Mouse (Mus musculus) 3T3-L1 (cell line): Measurements from ENCODE around the gene Hnrnpa1.
A peak's percentile ranks its signal among the peaks of the same experiment; 100 is the strongest.
"Not testable (repeated sequence)": the region's sequence is repeated elsewhere in the genome, so short reads cannot be mapped to it uniquely, and the experiment has no call there.

ENCODE experiments used
- DNase-seq: peaks from one replicate; pipeline ENCODE4 v3.0.0-alpha.2; 2015; ENCODE audit warnings: low read depth, low spot score

Gene Hnrnpa1

GRCm38 (mm10) chr15:103272419-103273279 lies 32.4 kb downstream of the Hnrnpa1 start, which contains the start of gene Copz1:
Gene Copz1 (plus strand): TSS chr15:103272714.
- peak; percentile 100 for DNase-seq

GRCm38 (mm10) chr15:103275943-103276342 lies 35.7 kb downstream of the Hnrnpa1 start:
- not testable (repeated sequence) for DNase-seq

- no peak for DNase-seq
Observed at GRCm38 (mm10) chr15:103277949-103278348, 37.7 kb downstream of the Hnrnpa1 start.

DNA sequence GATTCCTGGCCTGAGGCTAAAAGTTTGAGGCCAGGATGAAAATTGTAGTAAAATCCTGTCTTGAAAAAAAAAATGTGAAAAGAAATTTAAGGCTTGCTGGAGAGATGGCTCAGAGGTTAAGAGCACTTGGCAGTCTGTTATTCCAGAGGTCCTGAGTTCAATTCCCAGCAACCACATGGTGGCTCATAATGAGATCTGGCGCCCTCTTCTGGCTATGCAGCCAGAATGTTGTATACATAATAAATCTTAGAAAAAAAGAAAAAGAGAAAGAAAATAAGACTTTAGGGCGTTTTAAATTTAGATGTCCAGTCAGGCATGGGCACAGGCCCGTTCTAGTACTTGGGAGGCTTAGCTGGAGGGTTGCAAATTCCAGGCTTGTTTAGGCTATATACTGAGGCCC lies 39.5 kb downstream of the Hnrnpa1 start:
- DNase-seq = peak; percentile 88

GRCm38 (mm10) chr15:103280817-103281464 lies 40.7 kb downstream of the Hnrnpa1 start:
- DNase-seq = peak; percentile 82

DNA sequence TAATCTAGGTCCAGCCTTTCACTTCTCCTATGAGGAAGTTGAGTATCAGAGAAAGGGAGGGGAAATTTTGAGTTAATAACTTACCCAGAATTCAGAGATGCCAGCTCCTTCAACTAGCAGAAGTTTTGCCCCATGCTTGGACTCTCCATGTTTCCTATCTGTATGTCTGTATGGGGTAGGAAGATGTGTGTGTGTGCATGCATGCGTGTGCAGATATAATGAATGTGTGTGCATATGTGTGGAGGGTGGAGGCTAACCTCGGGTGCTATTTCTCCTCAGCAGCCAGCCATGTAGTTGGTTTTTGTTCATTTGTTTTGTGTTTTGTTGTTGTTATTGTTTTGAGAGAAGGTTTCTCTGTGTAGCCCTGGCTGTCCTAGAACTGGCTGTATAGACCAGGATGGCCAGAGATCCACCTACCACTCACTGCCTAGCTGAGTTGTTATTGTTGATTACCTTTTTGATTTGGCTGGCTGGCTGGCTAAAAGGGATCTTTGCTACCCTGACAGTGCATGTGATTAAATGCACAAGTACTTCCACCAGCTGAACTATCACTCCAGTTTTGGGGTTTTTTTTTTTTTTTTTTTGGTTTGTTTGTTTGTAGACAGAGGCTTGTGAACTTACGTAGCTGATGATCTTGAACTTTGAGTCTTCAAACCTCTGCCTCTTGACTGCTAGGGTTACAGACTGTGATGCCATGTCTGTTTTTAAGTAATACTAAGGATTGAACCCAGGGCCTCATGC lies 41.4 kb downstream of the Hnrnpa1 start:
- no peak for DNase-seq

GRCm38 (mm10) chr15:103284066-103284465 lies 43.8 kb downstream of the Hnrnpa1 start:
- DNase-seq = peak; percentile 83

- DNase-seq = peak; percentile 73
Observed at GRCm38 (mm10) chr15:103284647-103285046, 44.4 kb downstream of the Hnrnpa1 start.

- DNase-seq = peak; percentile 76
Observed at GRCm38 (mm10) chr15:103285778-103286417, 45.7 kb downstream of the Hnrnpa1 start.

GRCm38 (mm10) chr15:103289600-103289999 lies 49.4 kb downstream of the Hnrnpa1 start:
- DNase-seq = no peak

GRCm38 (mm10) chr15:103290417-103290816 lies 50.2 kb downstream of the Hnrnpa1 start:
- no peak for DNase-seq

DNA sequence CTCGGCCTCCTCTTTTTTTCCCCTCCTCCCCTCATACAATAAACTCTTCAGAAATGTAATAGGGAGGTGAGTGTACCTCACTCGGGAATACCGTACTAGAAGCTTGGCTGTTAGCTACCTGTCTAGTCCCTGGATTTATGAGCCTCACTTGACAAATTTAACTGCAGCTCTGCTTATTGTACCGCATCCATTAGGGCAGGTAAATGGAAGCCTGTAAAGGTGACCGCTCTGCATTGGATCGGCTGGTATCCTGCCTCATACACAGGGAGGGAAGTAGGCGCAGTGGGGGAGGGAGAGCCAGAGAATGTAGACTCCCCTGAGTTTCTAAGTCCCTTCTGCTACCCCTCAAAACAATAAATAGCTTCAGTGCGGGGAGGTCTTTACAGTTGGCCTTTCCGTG lies 50.6 kb downstream of the Hnrnpa1 start:
- no peak for DNase-seq

DNA sequence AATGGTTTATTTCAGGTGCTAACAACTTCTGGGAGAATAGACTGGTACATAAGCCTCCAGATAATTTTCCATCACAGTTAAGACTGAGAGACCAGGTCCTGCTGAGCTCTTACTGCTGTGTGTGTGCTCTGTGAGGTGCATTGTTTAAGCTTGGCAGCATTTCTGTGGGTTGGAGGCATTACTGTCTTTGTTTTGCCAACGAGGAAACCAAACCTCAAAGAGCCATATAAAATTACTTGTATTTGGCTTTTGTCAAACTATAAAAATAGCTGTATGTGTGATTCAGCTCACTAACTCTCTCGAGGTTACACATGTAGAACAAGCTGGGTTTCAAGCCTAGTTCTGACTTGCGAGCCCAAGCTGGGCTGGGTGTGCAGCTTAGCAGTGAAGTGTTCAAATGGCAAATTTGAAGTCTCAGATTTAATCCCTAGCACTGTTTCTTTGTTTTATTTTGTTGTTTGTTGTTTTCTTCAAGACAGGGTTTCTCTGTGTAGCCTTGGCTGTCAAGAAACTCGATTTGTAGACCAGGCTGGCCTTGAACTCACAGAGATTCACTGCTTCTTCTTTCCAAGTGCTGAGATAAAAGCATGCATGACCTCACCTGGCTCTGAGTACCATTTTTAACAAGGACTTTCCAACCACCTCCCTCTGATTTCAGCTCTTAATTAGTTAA lies 52.6 kb downstream of the Hnrnpa1 start:
- DNase-seq = peak; percentile 74

GRCm38 (mm10) chr15:103293375-103293774 lies 53.1 kb downstream of the Hnrnpa1 start:
- DNase-seq = peak; percentile 60

- DNase-seq = no peak
Observed at GRCm38 (mm10) chr15:103294649-103295048, 54.4 kb downstream of the Hnrnpa1 start.

- DNase-seq = no peak
Observed at GRCm38 (mm10) chr15:103295851-103296250, 55.6 kb downstream of the Hnrnpa1 start.
